Mouse (Mus musculus) activated CD4-positive, CD25-positive, alpha-beta regulatory T cell, adult 9 weeks (primary cell): ENCODE data around the gene Pbld2. TPM values are rescaled to one million over a fixed set of nuclear protein-coding genes. Genes with fewer than 3 reads are reported as not detected.

ENCODE experiments used
- polyA plus RNA-seq: library from polyadenylated mRNA; unstranded; fragments of 100-300 nt; shearing (Covaris generic); gene quantifications from one replicate; pipeline ENCODE4 v1.2.1, GENCODE M21; 2017

The Pbld2 gene
- 0.73 TPM for polyA plus RNA-seq

GRCm38 (mm10) chr10:63023749-63024579 lies at the start of gene Pbld2, which contains the start of gene Hnrnph3:
Gene Pbld2 (plus strand): TSS chr10:63024315.
Gene Hnrnph3 (minus strand): TSS chr10:63024217.

GRCm38 (mm10) chr10:62980039-62980954 lies 43.8 kb upstream of the Pbld2 start, which contains the start of gene Rufy2:
Gene Rufy2 (plus strand): TSS chr10:62980223.

GRCm38 (mm10) chr10:63059862-63060261 lies 35.7 kb downstream of the Pbld2 start, which contains the start of gene Pbld1:
Gene Pbld1 (plus strand): TSS chr10:63060162.

GRCm38 (mm10) chr10:63099521-63099920 lies 75.4 kb downstream of the Pbld2 start, which contains the start of gene Atoh7:
Gene Atoh7 (plus strand): TSS chr10:63099651.

Other genes starting within 250 kb of the Pbld2 start
- gene Ccar1, start 232.0 kb upstream of the Pbld2 start, polyA plus RNA-seq = 149 TPM
- 10.7 TPM for gene Tet1, start 115.3 kb upstream of the Pbld2 start, polyA plus RNA-seq
- 2.1 TPM for gene Slc25a16, start 103.7 kb upstream of the Pbld2 start, polyA plus RNA-seq
- 4.0 TPM for gene Dna2, start 77.3 kb upstream of the Pbld2 start, polyA plus RNA-seq
- 43.7 TPM for gene Rufy2, start 44.1 kb upstream of the Pbld2 start, polyA plus RNA-seq
- gene Hnrnph3, start 98 bp upstream of the Pbld2 start, polyA plus RNA-seq = 81.2 TPM
- 0.12 TPM for gene Pbld1, start 35.8 kb downstream of the Pbld2 start, polyA plus RNA-seq
- not detected for gene Atoh7, start 75.3 kb downstream of the Pbld2 start, polyA plus RNA-seq
- not detected for gene Mypn, start 179.6 kb downstream of the Pbld2 start, polyA plus RNA-seq
- gene Herc4, start 219.5 kb downstream of the Pbld2 start, polyA plus RNA-seq = 155 TPM